Comparison of ENCODE assay signal across 11 mouse cellular contexts in genomic region chr3:28333869-28334268, GRCm38 (mm10).
DNase-seq lines count a peak whose midpoint lies in the region; ATAC-seq and TF ChIP-seq lines count a peak whose summit lies in the region.
"Had no signal": no experiment of that assay in that cellular context is flagged by ENCODE, and none has a peak within 500 bp of the region (broad histone marks: within the 10 kb centered on the region; RNA-seq: fewer than 3 reads in every experiment).

No protein-coding gene starts in this region.

- intact Hi-C loops in gastrocnemius, postnatal 14 days (cut with DNase I; ENCODE audit: low total_unique reads), result no loop called here
- intact Hi-C loops in gastrocnemius, postnatal 36 days (cut with DNase I), result no loop called here

- H3K4me3 ChIP-seq in liver, adult 2 months (ENCODE audit: insufficient read depth, low read depth, low read length), result no peak overlapping the region
- no peak overlapping the region for H3K4me3 ChIP-seq in forebrain, embryonic 16.5 days (replicated peaks; ENCODE audit: low read length)
- H3K4me3 ChIP-seq: heart, adult 2 months; midbrain, embryonic 15.5 days had no signal

- H3K27me3 ChIP-seq in liver, adult 2 months (ENCODE audit: control insufficient read depth, insufficient read depth, low read length), result no peaks in the 10 kb centered on the region
- no peaks in the 10 kb centered on the region for H3K27me3 ChIP-seq in forebrain, embryonic 16.5 days (replicated peaks; ENCODE audit: control insufficient read depth, insufficient read depth, low read length)
- H3K27me3 ChIP-seq: midbrain, embryonic 15.5 days had no signal

- peak; percentile 72 for ATAC-seq in forebrain, embryonic 16.5 days
- ATAC-seq: midbrain, embryonic 15.5 days had no signal

- H3K9ac ChIP-seq in liver, adult 2 months (ENCODE audit: low read depth, low read length), result no peak overlapping the region
- H3K9ac ChIP-seq in forebrain, embryonic 16.5 days (replicated peaks; ENCODE audit: low read depth, low read length), result no peak overlapping the region
- H3K9ac ChIP-seq: midbrain, embryonic 15.5 days had no signal

- 83% methylated on average over 6 of the region's 6 CpGs for WGBS in liver, adult 2 months
- 42% methylated on average over 6 of the region's 6 CpGs for WGBS in forebrain, embryonic 16.5 days

- no peaks in the 10 kb centered on the region for H3K79me2 ChIP-seq in liver, adult 2 months (ENCODE audit: control insufficient read depth, insufficient read depth, low read length)

- TF ChIP-seq POLR2A in liver, adult 2 months (IDR thresholded peaks at IDR 0.05; ENCODE audit: extremely low read depth, insufficient read depth, low read length), result no peak

- H3K27ac ChIP-seq in liver, adult 2 months (replicated peaks; ENCODE audit: insufficient read depth, low read depth, low read length), result no peak overlapping the region
- peak overlapping the region; percentile 88 for H3K27ac ChIP-seq in forebrain, embryonic 16.5 days (ENCODE audit: low read length)
- H3K27ac ChIP-seq: heart, adult 2 months; midbrain, embryonic 15.5 days had no signal

- H3K4me1 ChIP-seq in liver, adult 2 months (ENCODE audit: control insufficient read depth, insufficient read depth, low read length), result no peaks in the 10 kb centered on the region
- H3K4me1 ChIP-seq in forebrain, embryonic 16.5 days (replicated peaks; ENCODE audit: control insufficient read depth, insufficient read depth, low read length), result peaks cover 26% of the 10 kb centered on the region

- no peak for TF ChIP-seq CTCF in liver, adult 2 months (IDR thresholded peaks at IDR 0.05; ENCODE audit: low read depth, low read length)

- peak; percentile 25 for DNase-seq in gastrocnemius, postnatal 14 days
- DNase-seq in gastrocnemius, postnatal 36 days, result no peak
- DNase-seq in liver, adult 2 months (ENCODE audit: extremely low read depth, low read depth, low spot score), result peak; percentile 26
- no peak for DNase-seq in liver
- peak; percentile 68 for DNase-seq in lung, postnatal 36 days
- no peak for DNase-seq in frontal cortex, postnatal 14 days (ENCODE audit: low spot score in 2 of 2)
- DNase-seq in thymus, postnatal 0 days (ENCODE audit: low spot score), result no peak

- no peaks in the 10 kb centered on the region for H3K36me3 ChIP-seq in liver, adult 2 months (ENCODE audit: control insufficient read depth, insufficient read depth, low read length)
- H3K36me3 ChIP-seq in forebrain, embryonic 16.5 days (ENCODE audit: control insufficient read depth, insufficient read depth), result no peaks in the 10 kb centered on the region
- H3K36me3 ChIP-seq: midbrain, embryonic 15.5 days had no signal

- H3K9me3 ChIP-seq in forebrain, embryonic 16.5 days (ENCODE audit: control insufficient read depth, low read length), result no peaks in the 10 kb centered on the region
- H3K9me3 ChIP-seq: midbrain, embryonic 15.5 days had no signal

- no peak overlapping the region for H3K4me2 ChIP-seq in forebrain, embryonic 16.5 days (ENCODE audit: low read length)
- H3K4me2 ChIP-seq: liver, embryonic 11.5 days; midbrain, embryonic 15.5 days had no signal

Comparison
In these comparisons a context has a peak if more than half of its experiments do, and no peak if none do; other contexts are left out.
1. DNase-seq: peak in gastrocnemius, postnatal 14 days (single experiment), liver, adult 2 months (single experiment) and lung, postnatal 36 days (single experiment); none in gastrocnemius, postnatal 36 days (0 of 2), liver (single experiment), frontal cortex, postnatal 14 days (0 of 2) and thymus, postnatal 0 days (single experiment).